Mouse (Mus musculus) cortical plate, adult 2 months (tissue): ENCODE data around the gene Ccn1. TPM values are rescaled to one million over a fixed set of nuclear protein-coding genes. Genes with fewer than 3 reads are reported as not detected.

Experiments used
- H3K27ac ChIP-seq: fragments of 200-500 bp; 2 replicates; pipeline ENCODE4 v1.5.1; 2012; ENCODE audit warnings: low read length, control low read depth, inconsistent platforms; ENCODE audit not compliant: insufficient read depth
- H3K4me1 ChIP-seq: fragments of 200-500 bp; 2 replicates; pipeline ENCODE4 v1.6.1; 2011; ENCODE audit warnings: low read length; ENCODE audit not compliant: control insufficient read depth, insufficient read depth
- H3K4me3 ChIP-seq: fragments of 200-500 bp; 2 replicates; pipeline ENCODE4 v1.5.1; 2011; ENCODE audit warnings: mild to moderate bottlenecking, low read length, control low read depth; ENCODE audit not compliant: insufficient read depth
- CTCF ChIP-seq: fragments of 200-500 bp; IDR thresholded peaks from 2 replicates; pipeline ENCODE4 v1.5.1; 2011; ENCODE audit warnings: mild to moderate bottlenecking, control low read depth, low read length; ENCODE audit not compliant: insufficient read depth; ENCODE audit errors: extremely low read depth
- POLR2A ChIP-seq: fragments of 200-500 bp; IDR thresholded peaks from 2 replicates; pipeline ENCODE4 v1.6.1; 2011; ENCODE audit warnings: mild to moderate bottlenecking, low read length, control low read depth; ENCODE audit not compliant: insufficient read depth; ENCODE audit errors: extremely low read depth
- polyA plus RNA-seq: library from polyadenylated mRNA; depleted of rRNA; stranded (reverse); fragments of >200 nt; gene quantifications from 2 replicates; pipeline ENCODE4 v1.2.3, GENCODE M21; 2012

Gene Ccn1
- polyA plus RNA-seq, 1 experiment = 16.5 TPM

DNA sequence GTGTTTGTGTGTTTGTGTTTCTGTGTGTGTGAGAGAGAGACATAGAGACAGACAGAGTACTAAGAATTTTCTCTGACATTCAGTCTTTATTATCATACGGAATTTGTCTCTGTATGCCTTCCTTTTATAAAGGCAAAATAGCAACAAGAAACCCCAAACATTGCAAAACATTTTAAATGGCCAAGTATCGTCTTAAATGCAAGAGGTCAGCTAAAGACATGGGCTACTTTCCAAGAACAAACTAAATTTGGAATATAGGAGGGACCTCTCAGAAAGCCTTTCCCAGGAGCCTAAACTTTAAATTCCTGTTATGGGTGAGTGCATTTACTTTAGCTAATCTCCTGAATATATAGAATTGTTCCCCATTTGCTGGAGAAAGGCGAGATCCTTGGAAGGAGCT lies 7.9 kb downstream of the Ccn1 start:
- no peak for TF ChIP-seq CTCF
- no peak overlapping the region for H3K4me3 ChIP-seq
- H3K4me1 ChIP-seq = no peaks in the 10 kb centered on the region
- H3K27ac ChIP-seq = no peak overlapping the region

GRCm38 (mm10) chr3:145641036-145641685 lies 8.6 kb downstream of the Ccn1 start:
- Histone ChIP-seq H3K27ac (no peak overlapping the region), H3K4me1 (no peaks in the 10 kb centered on the region), H3K4me3 (no peak overlapping the region)
- TF ChIP-seq CTCF (no peak), POLR2A (no peak)

DNA sequence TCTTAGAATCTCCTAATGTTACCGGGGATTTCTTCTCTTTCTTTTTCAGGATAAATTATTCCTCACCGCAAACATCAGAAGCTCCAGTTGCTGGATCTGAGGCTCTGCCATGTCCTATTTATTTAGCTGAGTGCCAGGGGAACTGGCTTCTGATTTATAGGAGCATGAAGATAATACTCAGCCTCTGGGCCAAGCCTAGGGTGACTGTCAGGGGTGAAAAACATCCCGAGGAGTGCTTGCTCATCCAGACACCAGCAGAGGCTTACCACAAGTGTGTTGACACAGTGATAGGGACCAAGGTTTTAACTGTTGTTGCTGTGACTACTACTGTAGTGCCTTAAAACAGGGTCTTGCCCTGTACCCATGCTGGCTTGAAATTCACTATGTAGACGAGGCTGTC lies 9.2 kb downstream of the Ccn1 start:
- no peaks in the 10 kb centered on the region for H3K4me1 ChIP-seq
- no peak overlapping the region for H3K4me3 ChIP-seq
- no peak overlapping the region for H3K27ac ChIP-seq
- TF ChIP-seq CTCF (no peak), POLR2A (no peak)

GRCm38 (mm10) chr3:145640170-145640569 lies 9.6 kb downstream of the Ccn1 start:
- Histone ChIP-seq H3K4me3 (no peak overlapping the region), H3K4me1 (no peaks in the 10 kb centered on the region), H3K27ac (no peak overlapping the region)
- no peak for TF ChIP-seq POLR2A
- TF ChIP-seq CTCF = no peak

DNA sequence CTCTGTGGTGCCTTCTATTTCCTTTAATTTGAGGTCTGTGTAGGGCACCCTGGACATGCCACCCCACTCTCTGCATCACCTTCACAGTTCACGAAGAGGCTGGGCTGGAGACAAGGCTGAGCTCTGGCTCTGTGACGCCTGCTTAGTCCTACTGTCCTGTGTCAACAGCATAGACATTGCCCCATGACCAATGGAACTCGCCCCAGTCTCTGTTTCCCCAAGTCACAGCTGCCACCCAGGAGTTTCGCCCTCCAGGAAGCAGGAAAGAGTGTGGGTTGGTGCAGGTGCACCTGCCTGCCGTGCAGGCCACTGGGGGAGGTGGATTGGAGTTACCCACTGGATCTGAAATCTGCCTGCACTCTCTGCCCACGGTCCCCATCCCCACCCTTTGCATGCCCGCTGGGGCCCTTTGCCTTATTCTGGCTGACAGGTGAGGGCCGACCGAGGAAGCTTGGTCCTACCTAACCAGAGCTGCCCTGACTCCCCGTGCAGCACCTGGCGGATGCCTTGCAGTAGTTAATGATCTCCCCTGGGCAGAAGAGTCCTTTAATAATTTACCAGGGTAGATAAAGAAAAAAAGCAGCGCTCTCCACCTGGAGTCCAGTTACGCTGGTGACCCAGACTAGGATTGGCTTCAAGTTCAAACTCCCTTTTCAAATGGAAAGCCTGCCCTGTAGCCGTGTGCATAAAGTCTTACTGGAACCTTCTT lies 15.6 kb downstream of the Ccn1 start:
- no peaks in the 10 kb centered on the region for H3K4me1 ChIP-seq
- TF ChIP-seq CTCF = no peak
- TF ChIP-seq POLR2A = no peak

GRCm38 (mm10) chr3:145632888-145633287 lies 16.9 kb downstream of the Ccn1 start:
- H3K4me1 ChIP-seq = no peaks in the 10 kb centered on the region
- no peak overlapping the region for H3K27ac ChIP-seq
- no peak overlapping the region for H3K4me3 ChIP-seq
- no peak for TF ChIP-seq POLR2A
- TF ChIP-seq CTCF = no peak

More for the DNA sequence above, 15.6 kb downstream of the Ccn1 start:
- Histone ChIP-seq H3K27ac (no peak overlapping the region), H3K4me3 (no peak overlapping the region)

DNA sequence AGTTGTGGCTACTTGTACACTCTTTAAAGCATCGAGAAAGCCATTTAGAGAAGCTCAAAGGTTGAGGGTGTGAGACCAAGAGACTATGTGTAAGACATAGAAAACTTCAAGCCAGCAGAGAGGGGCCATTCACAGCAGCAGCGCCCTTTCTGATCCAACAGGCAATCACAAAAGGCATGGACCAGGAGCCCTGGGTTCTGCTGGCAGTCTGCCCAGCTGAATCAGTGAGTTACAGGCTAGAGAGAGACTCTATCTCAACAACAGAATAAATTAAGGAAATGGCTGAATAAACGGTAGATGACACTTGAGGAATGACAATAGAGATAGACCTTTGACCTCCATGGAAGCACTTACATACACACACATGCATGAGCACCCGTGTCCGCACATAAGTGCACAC lies 21.1 kb downstream of the Ccn1 start:
- no peak overlapping the region for H3K27ac ChIP-seq
- H3K4me3 ChIP-seq = no peak overlapping the region
- TF ChIP-seq POLR2A (no peak), CTCF (no peak)
- H3K4me1 ChIP-seq = no peaks in the 10 kb centered on the region

- TF ChIP-seq CTCF (peak; percentile 45), POLR2A (no peak)
- Histone ChIP-seq H3K4me1 (no peaks in the 10 kb centered on the region), H3K27ac (no peak overlapping the region), H3K4me3 (no peak overlapping the region)
Observed at GRCm38 (mm10) chr3:145627830-145628229, 22.0 kb downstream of the Ccn1 start.

DNA sequence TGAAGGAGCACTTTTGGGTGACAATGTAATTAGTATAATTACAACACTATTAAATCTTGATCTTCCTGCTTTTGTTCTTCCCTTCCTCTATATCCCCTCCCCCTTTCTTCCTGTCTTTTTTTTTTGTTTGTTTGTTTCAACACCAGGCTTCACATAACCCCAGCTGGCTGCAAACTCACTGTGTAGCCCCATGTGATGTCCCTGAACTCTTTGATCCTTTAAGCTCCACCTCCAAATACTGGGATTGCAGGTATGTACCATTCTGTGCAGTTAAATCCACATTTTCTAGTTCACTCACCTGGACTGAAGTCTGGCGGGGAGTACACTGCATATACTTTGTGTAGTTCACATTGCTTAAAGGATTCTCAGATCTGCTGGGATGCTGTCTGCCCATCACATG lies 23.7 kb downstream of the Ccn1 start:
- TF ChIP-seq POLR2A = no peak
- no peak for TF ChIP-seq CTCF
- Histone ChIP-seq H3K4me1 (no peaks in the 10 kb centered on the region), H3K27ac (no peak overlapping the region), H3K4me3 (no peak overlapping the region)

- TF ChIP-seq POLR2A = no peak
- no peak for TF ChIP-seq CTCF
- Histone ChIP-seq H3K27ac (no peak overlapping the region), H3K4me3 (no peak overlapping the region), H3K4me1 (no peaks in the 10 kb centered on the region)
Observed at GRCm38 (mm10) chr3:145625546-145625945, 24.2 kb downstream of the Ccn1 start.

- H3K4me1 ChIP-seq = no peaks in the 10 kb centered on the region
- TF ChIP-seq POLR2A (no peak), CTCF (no peak)
- no peak overlapping the region for H3K27ac ChIP-seq
- H3K4me3 ChIP-seq = no peak overlapping the region
Observed at GRCm38 (mm10) chr3:145624786-145625185, 25.0 kb downstream of the Ccn1 start.
